Mouse (Mus musculus) myocyte (in vitro differentiated cells): ENCODE measurements around the gene Gm20388. TPM values are rescaled to one million over a fixed set of nuclear protein-coding genes. Genes with fewer than 3 reads are reported as not detected.

Experiments used
- H3K27me3 ChIP-seq: one replicate; pipeline ENCODE4 v1.6.1; 2011; ENCODE audit not compliant: control insufficient read depth, insufficient read depth, insufficient read length
- H3K36me3 ChIP-seq: one replicate; pipeline ENCODE4 v1.6.1; 2011; ENCODE audit not compliant: control insufficient read depth, insufficient read depth
- H3K4me2 ChIP-seq: one replicate; pipeline ENCODE4 v1.6.1; 2011; ENCODE audit warnings: low read depth, control low read depth
- H3K4me3 ChIP-seq: one replicate; pipeline ENCODE4 v1.5.1; 2011; ENCODE audit warnings: mild to moderate bottlenecking, control low read depth, moderate library complexity
- H3K79me2 ChIP-seq: one replicate; pipeline ENCODE4 v1.6.1; 2011; ENCODE audit not compliant: control insufficient read depth, insufficient read depth
- H3ac ChIP-seq: one replicate; pipeline ENCODE4 v1.6.1; 2011; ENCODE audit not compliant: control insufficient read depth, insufficient read length
- CEBPB ChIP-seq: IDR thresholded peaks from 2 replicates; pipeline ENCODE4 v1.6.1; 2011; ENCODE audit warnings: mild to moderate bottlenecking, moderate library complexity; ENCODE audit not compliant: poor library complexity, insufficient read depth, severe bottlenecking
- E2F4 ChIP-seq: IDR thresholded peaks from one replicate; pipeline ENCODE4 v1.6.1; 2011; ENCODE audit warnings: mild to moderate bottlenecking, control low read depth, moderate library complexity; ENCODE audit not compliant: insufficient read depth
- MAX ChIP-seq: IDR thresholded peaks from one replicate; pipeline ENCODE4 v1.6.1; 2011; ENCODE audit warnings: low read depth, mild to moderate bottlenecking, control low read depth
- MYOD1 ChIP-seq, 3 experiments: IDR thresholded peaks; one replicate each; pipeline ENCODE4 v1.6.1; 2011; ENCODE audit warnings: control low read depth in 2 of 3, low read depth in 2 of 3, mild to moderate bottlenecking in 2 of 3, moderate library complexity in 1 of 3; ENCODE audit not compliant: insufficient read length in 2 of 3, control insufficient read depth in 1 of 3
- MYOG ChIP-seq, 3 experiments: IDR thresholded peaks; one replicate each; pipeline ENCODE4 v1.6.1; 2011; ENCODE audit warnings: control low read depth in 2 of 3, low read depth in 2 of 3, mild to moderate bottlenecking in 2 of 3; ENCODE audit not compliant: insufficient read length in 2 of 3, control insufficient read depth in 1 of 3, insufficient read depth in 1 of 3
- POLR2A ChIP-seq: IDR thresholded peaks from one replicate; pipeline ENCODE4 v1.6.1; 2011; ENCODE audit warnings: low read depth, mild to moderate bottlenecking, control low read depth, moderate library complexity; ENCODE audit not compliant: insufficient read length
- POLR2AphosphoS2 ChIP-seq: IDR thresholded peaks from one replicate; pipeline ENCODE4 v1.6.1; 2011; ENCODE audit warnings: low read depth, control low read depth; ENCODE audit not compliant: insufficient read length
- REST ChIP-seq: IDR thresholded peaks from one replicate; pipeline ENCODE4 v1.6.1; 2011; ENCODE audit warnings: mild to moderate bottlenecking, control low read depth, moderate library complexity; ENCODE audit not compliant: insufficient read depth, insufficient read length
- SRF ChIP-seq: IDR thresholded peaks from one replicate; pipeline ENCODE4 v1.6.1; 2011; ENCODE audit warnings: low read depth; ENCODE audit not compliant: control insufficient read depth, insufficient read length
- TCF12 ChIP-seq: IDR thresholded peaks from one replicate; pipeline ENCODE4 v1.6.1; 2011; ENCODE audit warnings: mild to moderate bottlenecking, control low read depth; ENCODE audit not compliant: poor library complexity, insufficient read depth, severe bottlenecking
- TCF3 ChIP-seq: IDR thresholded peaks from one replicate; pipeline ENCODE4 v1.6.1; 2011; ENCODE audit warnings: low read depth, control low read depth; ENCODE audit not compliant: insufficient read length
- USF1 ChIP-seq: IDR thresholded peaks from one replicate; pipeline ENCODE4 v1.6.1; 2011; ENCODE audit warnings: low read depth, mild to moderate bottlenecking, control low read depth, moderate library complexity
- polyA plus RNA-seq: library from polyadenylated mRNA; unstranded; fragments of >200 nt; fragmentation: generic; extraction: Trizol; gene quantifications from one replicate; pipeline ENCODE4 v1.2.1, GENCODE M21; 2012; ENCODE audit warnings: missing spikeins

Gm20388 gene
- polyA plus RNA-seq, 1 experiment, result 15.3 TPM

DNA sequence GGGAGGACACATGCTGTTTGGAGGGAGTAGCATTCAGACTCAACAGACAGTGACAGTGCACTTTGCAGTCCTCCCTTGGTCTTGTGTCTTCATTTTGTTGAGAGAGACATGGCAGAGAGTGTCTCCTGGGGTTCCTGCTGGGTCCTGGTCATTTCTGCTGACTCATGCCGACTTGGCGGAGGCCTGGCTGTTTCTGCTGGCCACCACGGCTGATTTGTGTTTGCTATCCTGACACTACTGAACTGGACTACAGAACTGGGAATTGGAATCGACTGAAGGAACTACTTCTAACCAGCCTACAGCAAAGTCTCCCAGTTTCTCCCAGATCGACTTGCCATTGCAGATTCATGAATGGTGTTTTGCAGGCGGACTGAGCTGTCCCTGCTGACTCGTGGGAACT, 2028.1 kb downstream of the Gm20388 start:
- Histone ChIP-seq H3K79me2 (no peaks in the 10 kb centered on the region), H3ac (no peak overlapping the region), H3K4me3 (no peak overlapping the region), H3K27me3 (no peaks in the 10 kb centered on the region), H3K4me2 (no peak overlapping the region), H3K36me3 (no peaks in the 10 kb centered on the region)
- TF ChIP-seq USF1, result no peak
- TF ChIP-seq MYOG (IDR thresholded peaks at IDR 0.05; ENCODE audit: control insufficient read depth in 1 of 3, insufficient read depth in 1 of 3, insufficient read length in 2 of 3, low read depth in 2 of 3), result no peak
- TF ChIP-seq MAX, result no peak
- no peak for TF ChIP-seq CEBPB
- TF ChIP-seq REST, result no peak
- no peak for TF ChIP-seq E2F4
- TF ChIP-seq POLR2AphosphoS2, result no peak
- no peak for TF ChIP-seq TCF12
- no peak for TF ChIP-seq SRF
- no peak for TF ChIP-seq POLR2A
- no peak for TF ChIP-seq MYOD1 (IDR thresholded peaks at IDR 0.05; ENCODE audit: control insufficient read depth in 1 of 3, insufficient read length in 2 of 3, low read depth in 2 of 3)
- TF ChIP-seq TCF3, result no peak

GRCm38 (mm10) chr8:121943057-121943540, 2032.5 kb downstream of the Gm20388 start:
- no peak for TF ChIP-seq TCF12
- no peak for TF ChIP-seq POLR2AphosphoS2
- no peak for TF ChIP-seq POLR2A
- no peak for TF ChIP-seq E2F4
- no peak for TF ChIP-seq REST
- H3K79me2 ChIP-seq, result no peaks in the 10 kb centered on the region

GRCm38 (mm10) chr8:121943716-121944115, 2033.1 kb downstream of the Gm20388 start:
- Histone ChIP-seq H3K27me3 (no peaks in the 10 kb centered on the region), H3K4me3 (no peak overlapping the region)

More at GRCm38 (mm10) chr8:121943057-121943540, 2032.5 kb downstream of the Gm20388 start:
- Histone ChIP-seq H3ac (no peak overlapping the region), H3K36me3 (no peaks in the 10 kb centered on the region), H3K4me2 (no peak overlapping the region), H3K4me3 (no peak overlapping the region), H3K27me3 (no peaks in the 10 kb centered on the region)

GRCm38 (mm10) chr8:121944831-121945230, 2034.2 kb downstream of the Gm20388 start, which contains the start of gene Car5a:
Gene Car5a, minus strand, starts transcription at chr8:121944904.
- Histone ChIP-seq H3K79me2 (no peaks in the 10 kb centered on the region), H3K4me3 (no peak within 1 kb of the TSS), H3K4me2 (no peak within 1 kb of the TSS), H3K36me3 (no peaks in the 10 kb centered on the region), H3K27me3 (no peaks in the 10 kb centered on the region), H3ac (no peak within 1 kb of the TSS)
- TF ChIP-seq TCF12 (no peak), POLR2AphosphoS2 (no peak), CEBPB (no peak)

More at GRCm38 (mm10) chr8:121943716-121944115, 2033.1 kb downstream of the Gm20388 start:
- H3K36me3 ChIP-seq, result no peaks in the 10 kb centered on the region
- TF ChIP-seq POLR2A (no peak), MYOD1 (IDR thresholded peaks at IDR 0.05; ENCODE audit: control insufficient read depth in 1 of 3, insufficient read length in 2 of 3, low read depth in 2 of 3) (no peak), TCF3 (no peak), MAX (no peak)
- no peaks in the 10 kb centered on the region for H3K79me2 ChIP-seq
- no peak overlapping the region for H3ac ChIP-seq
- no peak overlapping the region for H3K4me2 ChIP-seq

- Histone ChIP-seq H3K27me3 (no peaks in the 10 kb centered on the region), H3K79me2 (peaks cover 5% of the 10 kb centered on the region), H3K4me2 (no peak overlapping the region), H3K36me3 (no peaks in the 10 kb centered on the region), H3ac (no peak overlapping the region), H3K4me3 (no peak overlapping the region)
- TF ChIP-seq E2F4, result no peak
- TF ChIP-seq TCF12, result no peak
- TF ChIP-seq USF1, result no peak
- no peak for TF ChIP-seq MYOG (IDR thresholded peaks at IDR 0.05; ENCODE audit: control insufficient read depth in 1 of 3, insufficient read depth in 1 of 3, insufficient read length in 2 of 3, low read depth in 2 of 3)
- TF ChIP-seq TCF3, result no peak
- TF ChIP-seq SRF, result no peak
- no peak for TF ChIP-seq MAX
- no peak for TF ChIP-seq POLR2A
- TF ChIP-seq MYOD1 (IDR thresholded peaks at IDR 0.05; ENCODE audit: control insufficient read depth in 1 of 3, insufficient read length in 2 of 3, low read depth in 2 of 3), result no peak
- TF ChIP-seq POLR2AphosphoS2, result no peak
- no peak for TF ChIP-seq CEBPB
- TF ChIP-seq REST, result no peak
Observed at GRCm38 (mm10) chr8:121946351-121946750, 2035.7 kb downstream of the Gm20388 start.
